Mouse (Mus musculus): ENCODE results near the gene Pdcd7. TPM values are rescaled to one million over a fixed set of nuclear protein-coding genes. Genes with fewer than 3 reads are reported as not detected.

Gene Pdcd7
- total RNA-seq, 1 experiment from 2014 or later, result 16.1 TPM

DNA sequence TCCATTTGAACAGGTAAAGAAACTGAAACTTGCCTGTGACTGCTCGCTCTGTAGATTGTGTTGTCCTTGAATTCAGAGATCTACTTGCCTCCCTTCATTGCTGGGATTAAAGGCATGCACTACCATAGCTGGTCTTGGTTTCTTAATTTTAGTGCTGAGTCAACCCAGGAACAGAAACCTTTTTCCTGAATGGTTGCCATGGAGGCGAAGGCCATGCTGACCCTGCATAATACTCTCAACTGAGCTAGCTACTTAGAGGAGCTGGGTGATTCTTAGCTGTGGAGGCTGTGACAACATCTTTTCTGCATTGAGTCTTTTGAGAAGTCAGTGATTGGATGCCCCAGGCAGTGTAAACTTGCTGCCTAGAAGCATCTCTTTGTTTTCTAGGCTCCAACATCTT lies 11.1 kb downstream of the Pdcd7 start:
- peak; percentile 47 for DNase-seq

GRCm38 (mm10) chr9:65358956-65359480 lies 13.1 kb downstream of the Pdcd7 start:
- DNase-seq, result no peak

- DNase-seq, result no peak
Measured at GRCm38 (mm10) chr9:65360641-65361448, 14.9 kb downstream of the Pdcd7 start, which contains the start of gene Ubap1l. TSS of gene Ubap1l (plus strand) at chr9:65361041.

DNA sequence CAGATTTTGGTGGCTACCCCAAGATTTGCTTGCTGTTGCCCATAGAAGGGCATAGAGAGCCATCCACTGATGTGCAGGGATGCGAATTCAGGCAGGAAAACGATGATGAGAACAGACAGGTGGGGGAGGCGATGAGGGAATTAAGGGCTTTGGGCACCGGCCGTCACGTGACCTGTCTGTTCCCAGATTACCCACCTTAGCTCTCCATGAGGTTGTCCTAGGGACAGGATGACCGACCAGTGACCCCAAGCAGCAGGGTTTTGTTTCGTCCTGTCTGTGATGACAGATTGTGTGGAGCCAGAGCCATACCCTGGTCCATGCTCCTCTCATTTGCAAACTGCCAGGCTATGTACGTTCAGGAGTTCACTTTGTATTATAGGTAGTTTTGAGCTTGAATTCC lies 17.8 kb downstream of the Pdcd7 start:
- DNase-seq, result no peak

DNA sequence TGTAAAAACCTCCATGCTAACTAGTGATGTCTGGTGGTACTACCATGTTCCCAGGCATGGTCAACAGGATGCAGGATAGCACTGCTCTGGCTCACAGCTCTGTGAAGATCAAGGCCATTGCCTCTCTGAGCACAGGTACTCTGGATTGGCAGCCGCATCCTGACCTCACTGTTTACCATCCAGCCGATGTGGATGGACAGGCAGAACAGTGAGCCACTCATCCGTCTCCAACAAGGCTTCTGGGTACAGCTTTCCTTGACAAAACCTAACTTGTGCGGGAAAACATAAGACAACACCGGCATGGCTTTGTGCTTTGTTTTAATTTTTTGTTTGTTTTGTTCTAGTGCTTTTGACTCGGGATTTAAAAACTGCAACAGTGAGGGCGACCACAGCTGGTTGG lies 19.8 kb downstream of the Pdcd7 start:
- no peak for DNase-seq

DNA sequence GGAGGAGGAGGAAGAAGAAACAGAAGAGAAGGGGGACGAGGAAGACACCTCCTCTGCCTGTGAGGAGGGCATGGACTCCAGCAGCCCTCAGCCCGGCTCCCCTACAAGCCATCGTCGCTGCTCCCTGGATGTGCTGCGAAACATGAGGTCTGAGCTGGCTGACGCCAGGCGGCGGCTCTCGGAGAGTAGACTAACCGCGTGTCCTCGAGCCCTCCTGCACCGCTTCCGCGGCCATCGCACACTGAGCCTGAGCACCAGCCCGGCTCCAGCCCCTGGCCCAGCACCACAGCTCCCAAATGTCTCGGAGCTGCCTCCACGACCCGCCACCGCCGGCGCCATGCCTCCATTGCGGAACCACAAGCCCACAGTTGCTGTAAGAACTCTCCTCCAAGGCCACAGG lies 25.9 kb downstream of the Pdcd7 start:
- no peak for DNase-seq

GRCm38 (mm10) chr9:65372449-65372848 lies 26.5 kb downstream of the Pdcd7 start:
- DNase-seq, result no peak

- DNase-seq, result no peak
Measured at GRCm38 (mm10) chr9:65374468-65375162, 28.7 kb downstream of the Pdcd7 start.

DNA sequence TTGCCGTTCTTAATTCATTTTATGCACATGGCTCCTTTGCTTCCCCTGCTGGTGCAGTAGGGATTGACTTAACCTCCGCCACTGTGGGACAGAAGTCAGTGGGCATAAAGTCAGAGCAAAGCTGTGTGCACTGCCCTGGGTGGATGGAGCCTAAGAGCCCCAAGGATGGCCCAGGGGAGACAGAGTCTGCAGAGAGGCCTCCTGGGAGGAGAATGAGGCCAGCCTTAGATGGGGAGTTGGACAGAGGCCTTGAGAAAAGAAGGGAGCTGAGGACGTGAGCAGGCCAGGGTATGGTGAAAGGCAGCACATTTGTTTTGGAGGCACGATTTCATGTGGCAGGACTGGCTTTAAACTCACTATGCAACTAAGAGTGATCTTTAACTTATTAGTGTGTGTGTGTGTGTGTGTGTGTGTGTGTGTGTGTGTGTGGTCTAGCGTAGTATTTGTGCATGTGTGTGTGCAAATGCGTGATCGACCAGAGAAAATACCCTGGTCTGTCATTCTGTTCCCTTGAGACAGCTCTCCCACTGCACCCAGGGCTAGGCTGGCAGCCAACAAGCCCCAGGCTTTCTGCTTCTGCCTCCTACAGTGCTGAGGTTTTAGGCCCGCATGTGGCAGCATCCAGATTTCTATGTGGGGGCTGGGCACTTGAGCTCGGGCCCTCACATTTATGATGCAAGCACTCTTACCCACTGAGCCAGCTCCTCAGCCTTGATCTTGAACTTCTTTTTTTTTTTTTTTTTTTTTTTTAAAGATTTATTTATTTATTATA lies 29.4 kb downstream of the Pdcd7 start:
- DNase-seq, result no peak

GRCm38 (mm10) chr9:65381017-65381590 lies 35.2 kb downstream of the Pdcd7 start:
- no peak for DNase-seq

DNA sequence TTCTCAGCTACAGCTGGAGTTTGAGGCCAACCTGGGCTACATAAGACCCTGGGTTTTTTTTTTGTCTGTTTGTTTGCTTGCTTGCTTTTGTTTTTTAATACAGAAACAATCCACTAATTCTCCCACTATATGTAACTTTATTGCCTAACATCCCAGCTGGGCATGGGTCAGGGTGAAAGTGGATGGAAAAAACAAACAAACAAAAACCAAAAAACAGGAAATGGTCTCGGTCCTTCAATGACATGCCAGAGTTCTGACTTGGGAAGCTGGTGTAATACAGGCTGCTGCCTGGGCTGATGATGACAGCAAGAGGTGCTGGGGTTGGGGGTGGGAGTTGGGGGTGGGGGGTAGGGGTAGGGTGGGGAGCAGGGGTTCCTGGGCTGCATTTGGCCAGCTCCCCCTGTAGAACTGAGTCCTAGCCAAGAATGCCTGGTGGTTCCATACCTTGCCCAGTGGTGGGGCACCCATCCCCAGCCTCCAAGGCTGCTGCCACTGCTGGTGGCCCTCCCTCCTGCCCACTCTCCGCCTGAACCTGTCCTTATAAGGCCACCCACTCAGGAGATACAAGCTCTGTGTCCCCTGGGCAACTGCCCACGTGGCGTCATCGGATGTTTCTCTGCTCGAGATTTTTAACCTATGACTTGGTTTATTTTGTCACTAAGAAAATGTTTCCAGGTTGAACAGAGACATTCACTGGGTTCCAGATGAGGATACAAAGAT lies 36.3 kb downstream of the Pdcd7 start:
- DNase-seq, result no peak

GRCm38 (mm10) chr9:65382751-65383097 lies 36.8 kb downstream of the Pdcd7 start:
- DNase-seq, result no peak

DNA sequence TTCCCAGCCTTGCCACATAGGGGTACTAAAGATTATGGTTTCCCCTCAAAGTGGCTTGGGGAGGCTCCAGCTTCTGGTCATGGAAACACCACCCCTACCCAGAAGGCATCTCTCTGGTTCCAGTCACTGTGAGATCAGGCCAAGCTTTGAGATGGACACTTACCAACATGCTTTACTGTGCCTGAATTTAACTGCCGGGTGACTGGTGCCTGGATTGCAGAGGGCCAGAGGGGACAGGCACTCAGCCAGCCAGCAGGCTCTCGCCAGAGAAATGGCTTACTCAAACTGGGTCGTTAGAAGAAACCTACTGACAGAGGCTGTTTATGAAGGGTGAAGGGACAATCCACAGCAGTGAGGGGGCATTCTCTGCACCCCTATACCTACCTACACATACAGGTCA lies 38.4 kb downstream of the Pdcd7 start:
- DNase-seq, result no peak

- no peak for DNase-seq
Measured at GRCm38 (mm10) chr9:65386373-65387140, 40.7 kb downstream of the Pdcd7 start.

DNA sequence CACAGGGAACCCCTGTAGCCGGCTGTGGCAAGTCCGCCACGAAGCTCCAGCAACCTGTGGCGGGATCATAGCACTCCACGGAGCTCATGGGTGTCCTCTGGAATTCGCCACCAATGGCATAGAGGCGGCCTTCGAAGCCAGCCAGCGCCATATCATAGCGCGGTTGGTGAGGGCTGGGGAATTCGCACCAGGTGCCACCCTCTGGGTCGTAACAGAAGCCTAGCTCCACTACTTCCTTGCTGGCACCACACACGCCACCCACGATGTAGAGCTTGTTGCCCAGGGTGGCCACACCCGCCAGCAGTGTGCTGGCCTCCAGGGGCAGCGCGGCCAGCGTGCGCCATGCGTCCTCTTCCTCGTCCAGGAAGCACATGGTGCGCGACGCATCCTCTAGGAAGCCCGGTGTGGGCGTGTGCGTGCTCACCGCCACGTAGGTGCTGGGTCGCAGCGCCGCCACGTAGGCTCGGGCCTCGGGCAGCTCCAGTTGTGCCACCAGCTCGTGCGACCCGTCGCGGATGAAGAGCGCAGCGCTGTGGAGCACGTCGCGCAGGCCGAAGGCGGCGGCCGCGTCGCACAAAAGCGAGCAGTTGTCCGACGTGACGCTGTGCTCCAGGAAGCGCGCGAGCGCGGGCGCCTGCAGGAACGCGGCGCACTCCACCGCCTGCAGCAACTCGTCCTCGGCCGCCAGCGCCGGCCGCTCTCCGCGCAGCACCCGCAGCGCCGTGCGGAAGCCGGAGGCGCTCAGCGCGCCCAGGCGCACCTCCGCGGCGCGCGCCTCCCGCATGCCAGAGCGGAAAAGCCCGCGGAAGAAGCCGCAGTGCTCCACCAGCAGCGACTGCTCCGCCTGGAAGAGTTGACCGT lies 45.1 kb downstream of the Pdcd7 start:
- DNase-seq, result no peak

GRCm38 (mm10) chr9:65391613-65391964 lies 45.7 kb downstream of the Pdcd7 start, which contains the start of gene Kbtbd13:
TSS of gene Kbtbd13 (minus strand) at chr9:65391652.
- DNase-seq, result no peak

DNA sequence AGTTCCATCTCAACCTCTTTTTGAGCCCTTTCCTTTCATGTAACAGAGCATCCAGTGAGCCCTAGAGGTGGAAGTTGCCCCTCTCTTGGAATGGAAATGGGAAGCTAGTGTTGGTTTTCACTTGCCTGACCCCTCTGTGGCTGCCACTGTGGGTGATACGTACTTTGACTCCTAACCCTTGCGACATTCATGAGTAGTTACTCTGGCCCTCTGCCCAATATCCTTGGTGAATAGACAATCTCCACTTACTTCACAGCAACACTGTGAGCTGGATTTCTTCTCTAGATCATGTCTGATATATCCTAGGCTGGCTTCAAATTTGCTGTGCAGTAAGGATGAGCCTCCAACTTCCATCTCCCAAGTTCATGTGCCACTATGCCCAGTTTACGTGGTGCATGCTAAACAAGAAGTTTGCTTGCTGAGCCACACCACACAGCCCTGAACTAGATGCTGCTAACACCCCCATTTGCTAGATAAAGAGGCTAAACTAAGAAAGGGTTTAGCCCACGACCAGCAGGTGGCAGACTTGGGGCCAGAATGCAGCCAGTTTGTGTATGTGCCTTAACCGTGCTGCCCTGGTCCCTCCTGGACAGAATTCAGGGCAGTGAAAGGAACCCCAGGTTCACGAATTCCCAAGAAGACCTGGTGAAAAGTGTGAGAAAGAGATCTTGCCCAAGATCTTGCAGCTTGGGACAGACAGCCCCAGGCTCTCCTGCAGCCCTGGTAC lies 46.9 kb downstream of the Pdcd7 start:
- DNase-seq, result peak; percentile 79

DNA sequence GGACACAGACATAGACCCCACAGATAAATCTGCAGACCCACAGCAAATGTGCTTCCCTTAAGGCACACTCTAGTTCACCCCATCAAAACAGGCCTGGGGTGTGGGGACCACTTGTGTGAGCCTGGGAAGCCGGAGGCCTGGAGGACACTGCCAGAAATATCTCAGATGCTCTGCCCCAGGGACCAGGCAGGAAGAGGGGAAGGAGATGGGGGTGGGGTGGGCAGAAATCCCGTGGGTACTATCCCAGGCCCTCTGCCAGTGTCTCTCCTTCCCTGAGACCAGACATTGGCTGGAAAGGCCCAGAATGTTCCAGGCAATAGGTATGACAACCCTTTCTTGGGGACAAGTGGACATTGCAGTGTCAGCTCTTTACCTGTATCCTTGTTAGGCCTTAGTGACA lies 47.7 kb downstream of the Pdcd7 start:
- no peak for DNase-seq

DNA sequence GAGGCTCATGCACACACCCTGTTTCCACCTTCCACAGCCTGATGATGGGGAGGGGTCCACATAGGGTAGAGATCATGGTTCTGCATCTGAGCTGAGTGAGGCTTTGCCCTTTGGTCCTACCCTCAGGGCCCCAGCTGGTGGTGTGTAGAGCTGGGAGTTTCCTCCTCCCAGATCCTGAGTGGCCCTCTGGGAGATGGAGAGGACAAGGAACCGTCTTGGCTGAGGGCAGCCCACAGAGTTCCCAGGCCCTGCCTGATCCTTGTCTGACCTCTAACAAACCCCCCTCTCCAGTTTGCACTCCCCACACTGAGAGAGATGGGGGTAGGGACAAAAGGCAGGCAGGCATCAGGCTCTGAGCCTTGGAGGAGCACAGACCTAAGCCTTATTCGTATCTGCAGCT lies 48.5 kb downstream of the Pdcd7 start:
- no peak for DNase-seq

Data from adrenal gland, postnatal 25 days (tissue).